Comparison of ENCODE assay signal across 9 mouse cellular contexts in the genomic region with DNA sequence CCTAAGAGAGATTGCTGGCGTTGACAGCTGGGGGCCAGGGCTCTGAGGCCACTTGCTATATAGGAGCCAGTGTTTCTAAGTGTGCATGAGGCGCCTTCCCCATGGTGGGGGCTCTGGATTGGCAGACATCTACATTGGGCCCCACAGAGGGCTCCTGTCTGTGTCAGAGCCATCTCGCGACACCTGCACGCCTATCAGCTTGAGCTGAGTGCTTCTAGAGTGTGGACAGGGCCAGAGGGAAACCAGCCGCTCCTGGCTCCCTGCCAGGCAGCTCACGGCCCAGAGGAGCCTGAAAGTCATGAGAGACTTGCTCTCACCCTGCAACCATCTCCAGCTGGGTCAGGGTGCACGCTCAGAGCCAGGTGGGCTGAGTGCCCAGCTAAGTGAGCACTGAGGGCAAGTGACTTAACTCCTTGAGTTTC.
A peak's percentile ranks its signal among the peaks of the same experiment; 100 is the strongest.
DNase-seq lines count a peak whose midpoint lies in the region; ATAC-seq and TF ChIP-seq lines count a peak whose summit lies in the region.
"Had no signal": no experiment of that assay in that cellular context is flagged by ENCODE, and none has a peak within 500 bp of the region (broad histone marks: within the 10 kb centered on the region; RNA-seq: fewer than 3 reads in every experiment).

No protein-coding gene starts in this region.

- DNase-seq in hindbrain, postnatal 0 days (ENCODE audit: low spot score), result peak; percentile 27
- DNase-seq in hindbrain, embryonic 11.5 days (ENCODE audit: low spot score), result no peak
- DNase-seq in heart, postnatal 10 days, result peak; percentile 96 to 97
- peak; percentile 49 for DNase-seq in stomach, postnatal 0 days (ENCODE audit: low spot score)
- DNase-seq in layer of hippocampus, adult 9-10 months (ENCODE audit: low spot score), result no peak
- no peak for DNase-seq in layer of hippocampus, postnatal 10 days (ENCODE audit: low spot score in 2 of 2)

- no peak overlapping the region for H3K4me2 ChIP-seq in hindbrain, postnatal 0 days (ENCODE audit: low read depth, low read length)
- no peak overlapping the region for H3K4me2 ChIP-seq in hindbrain, embryonic 11.5 days (replicated peaks; ENCODE audit: low read depth, low read length)
- no peak overlapping the region for H3K4me2 ChIP-seq in embryonic facial prominence, embryonic 12.5 days (replicated peaks)
- H3K4me2 ChIP-seq in limb, embryonic 13.5 days (replicated peaks), result no peak overlapping the region
- no peak overlapping the region for H3K4me2 ChIP-seq in stomach, postnatal 0 days (replicated peaks; ENCODE audit: low read depth)

- TF ChIP-seq EP300 in stomach, postnatal 0 days (optimal IDR thresholded peaks at IDR 0.05), result no peak

- H3K4me3 ChIP-seq in hindbrain, postnatal 0 days (ENCODE audit: low read length), result no peak overlapping the region
- no peak overlapping the region for H3K4me3 ChIP-seq in hindbrain, embryonic 11.5 days (ENCODE audit: low read depth, low read length)
- H3K4me3 ChIP-seq in embryonic facial prominence, embryonic 12.5 days, result no peak overlapping the region
- H3K4me3 ChIP-seq in limb, embryonic 13.5 days, result no peak overlapping the region
- H3K4me3 ChIP-seq in stomach, postnatal 0 days (ENCODE audit: low read depth, low read length), result no peak overlapping the region
- H3K4me3 ChIP-seq: erythroblast, embryonic 14.5 days had no signal

- TF ChIP-seq CTCF in hindbrain, postnatal 0 days (IDR thresholded peaks at IDR 0.05; ENCODE audit: low read depth), result no peak
- no peak for TF ChIP-seq CTCF in stomach, postnatal 0 days (IDR thresholded peaks at IDR 0.05; ENCODE audit: low read depth)

- peak; percentile 35; the same call in 1 of the 2 replicates for ATAC-seq in hindbrain, postnatal 0 days
- ATAC-seq in hindbrain, embryonic 11.5 days (ENCODE audit: low FRiP score), result no peak
- ATAC-seq in embryonic facial prominence, embryonic 12.5 days (ENCODE audit: insufficient number of reproducible peaks, insufficient read depth, low FRiP score, low TSS enrichment), result peak; percentile 50
- peak; percentile 68 for ATAC-seq in limb, embryonic 13.5 days (ENCODE audit: low FRiP score, low read depth)
- ATAC-seq in stomach, postnatal 0 days (ENCODE audit: low FRiP score, low TSS enrichment), result peak; percentile 68

- H3K27ac ChIP-seq in hindbrain, postnatal 0 days, result no peak overlapping the region
- H3K27ac ChIP-seq in hindbrain, embryonic 11.5 days (ENCODE audit: low read depth, low read length), result no peak overlapping the region
- no peak overlapping the region for H3K27ac ChIP-seq in embryonic facial prominence, embryonic 12.5 days
- no peak overlapping the region for H3K27ac ChIP-seq in limb, embryonic 13.5 days
- no peak overlapping the region for H3K27ac ChIP-seq in stomach, postnatal 0 days (replicated peaks)

- H3K9me3 ChIP-seq in hindbrain, postnatal 0 days (ENCODE audit: low read length), result no peaks in the 10 kb centered on the region
- no peaks in the 10 kb centered on the region for H3K9me3 ChIP-seq in hindbrain, embryonic 11.5 days (ENCODE audit: control insufficient read depth, low read length)
- H3K9me3 ChIP-seq in embryonic facial prominence, embryonic 12.5 days, result no peaks in the 10 kb centered on the region
- no peaks in the 10 kb centered on the region for H3K9me3 ChIP-seq in limb, embryonic 13.5 days
- no peaks in the 10 kb centered on the region for H3K9me3 ChIP-seq in stomach, postnatal 0 days (ENCODE audit: control insufficient read depth, low read length)

- intact Hi-C loops in heart, postnatal 10 days (cut with DNase I), result loop anchor here (1.0 to 5.0 kb wide), 2 partner anchors 46 to 205 kb away; no protein-coding TSS in a partner anchor

- H3K4me1 ChIP-seq in hindbrain, postnatal 0 days (ENCODE audit: insufficient read depth, low read length), result no peaks in the 10 kb centered on the region
- H3K4me1 ChIP-seq in hindbrain, embryonic 11.5 days (replicated peaks; ENCODE audit: control insufficient read depth, insufficient read depth, low read length), result no peaks in the 10 kb centered on the region
- peaks cover 11% of the 10 kb centered on the region; the same call in 1 of the 2 replicates for H3K4me1 ChIP-seq in embryonic facial prominence, embryonic 12.5 days
- H3K4me1 ChIP-seq in limb, embryonic 13.5 days, result peaks cover 17% of the 10 kb centered on the region
- 0 out of 2 replicates have a peak, but pooled peaks cover 2% of the 10 kb centered on the region for H3K4me1 ChIP-seq in stomach, postnatal 0 days (replicated peaks; ENCODE audit: control insufficient read depth, insufficient read depth)

- no peak overlapping the region for H3K9ac ChIP-seq in hindbrain, postnatal 0 days (replicated peaks; ENCODE audit: low read length)
- no peak overlapping the region for H3K9ac ChIP-seq in hindbrain, embryonic 11.5 days (ENCODE audit: low read depth, low read length)
- H3K9ac ChIP-seq in embryonic facial prominence, embryonic 12.5 days, result no peak overlapping the region
- H3K9ac ChIP-seq in limb, embryonic 13.5 days, result no peak overlapping the region
- no peak overlapping the region for H3K9ac ChIP-seq in stomach, postnatal 0 days (ENCODE audit: low read length)

- no peaks in the 10 kb centered on the region for H3K27me3 ChIP-seq in hindbrain, postnatal 0 days (ENCODE audit: insufficient read depth, low read length)
- H3K27me3 ChIP-seq in hindbrain, embryonic 11.5 days (ENCODE audit: control insufficient read depth, insufficient read depth, low read length), result no peaks in the 10 kb centered on the region
- H3K27me3 ChIP-seq in embryonic facial prominence, embryonic 12.5 days, result no peaks in the 10 kb centered on the region
- no peaks in the 10 kb centered on the region; the same call in 1 of the 2 replicates for H3K27me3 ChIP-seq in limb, embryonic 13.5 days
- no peaks in the 10 kb centered on the region for H3K27me3 ChIP-seq in stomach, postnatal 0 days (ENCODE audit: control insufficient read depth, insufficient read depth, low read length)

- WGBS in hindbrain, postnatal 0 days, result 54% methylated on average over 8 of the region's 8 CpGs
- WGBS in hindbrain, embryonic 11.5 days, result 74% methylated on average over 8 of the region's 8 CpGs
- 62% methylated on average over 8 of the region's 8 CpGs for WGBS in embryonic facial prominence, embryonic 12.5 days
- 52% methylated on average over 8 of the region's 8 CpGs for WGBS in limb, embryonic 13.5 days
- WGBS in stomach, postnatal 0 days, result 40% methylated on average over 8 of the region's 8 CpGs

- no peaks in the 10 kb centered on the region for H3K36me3 ChIP-seq in hindbrain, postnatal 0 days (ENCODE audit: insufficient read depth, low read length)
- no peaks in the 10 kb centered on the region for H3K36me3 ChIP-seq in hindbrain, embryonic 11.5 days (ENCODE audit: control insufficient read depth, insufficient read depth, low read length)
- no peaks in the 10 kb centered on the region for H3K36me3 ChIP-seq in embryonic facial prominence, embryonic 12.5 days
- H3K36me3 ChIP-seq in limb, embryonic 13.5 days, result no peaks in the 10 kb centered on the region
- H3K36me3 ChIP-seq in stomach, postnatal 0 days (ENCODE audit: control insufficient read depth, insufficient read depth, low read length), result no peaks in the 10 kb centered on the region

Comparison
In these comparisons a context has a peak if more than half of its experiments do, and no peak if none do; other contexts are left out.
1. DNase-seq: peak in hindbrain, postnatal 0 days (single experiment), heart, postnatal 10 days (2 of 2) and stomach, postnatal 0 days (single experiment); none in hindbrain, embryonic 11.5 days (single experiment), layer of hippocampus, adult 9-10 months (single experiment) and layer of hippocampus, postnatal 10 days (0 of 2).